Mouse (Mus musculus): ENCODE data around the gene Cyb5rl. TPM values are rescaled to one million over a fixed set of nuclear protein-coding genes. Genes with fewer than 3 reads are reported as not detected.

Gene Cyb5rl
- total RNA-seq, 1 experiment, result 9.3 TPM

DNA sequence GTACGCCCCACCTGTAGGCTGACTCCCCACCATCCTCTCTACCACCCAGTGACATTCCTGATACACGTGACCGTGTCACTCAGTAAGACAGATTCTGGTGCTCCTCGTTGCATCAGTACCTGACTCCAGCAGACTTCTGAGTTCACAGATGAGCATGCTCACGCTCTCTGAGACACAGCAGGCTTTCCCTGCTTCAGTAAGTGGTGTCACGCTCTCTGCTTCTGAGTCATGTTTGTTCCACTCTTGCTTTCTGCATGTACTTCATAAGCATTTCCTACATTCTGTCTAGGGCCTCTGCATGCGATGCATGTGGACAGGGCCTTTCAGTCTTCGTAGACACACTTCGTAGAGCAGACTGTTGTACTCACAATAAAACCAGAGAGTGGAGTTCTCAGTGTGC, 5.6 kb downstream of the Cyb5rl start:
- in situ Hi-C loops (cut with MboI; ENCODE audit: low sequenced_read_pairs in 2 of 2, unreplicated experiment in 2 of 2), result no loop called here
- DNase-seq (ENCODE audit: low read depth, low spot score), result no peak
- H3K9ac ChIP-seq (ENCODE audit: insufficient read depth, low read depth, low read length, poor library complexity, severe bottlenecking), result no peak overlapping the region

DNA sequence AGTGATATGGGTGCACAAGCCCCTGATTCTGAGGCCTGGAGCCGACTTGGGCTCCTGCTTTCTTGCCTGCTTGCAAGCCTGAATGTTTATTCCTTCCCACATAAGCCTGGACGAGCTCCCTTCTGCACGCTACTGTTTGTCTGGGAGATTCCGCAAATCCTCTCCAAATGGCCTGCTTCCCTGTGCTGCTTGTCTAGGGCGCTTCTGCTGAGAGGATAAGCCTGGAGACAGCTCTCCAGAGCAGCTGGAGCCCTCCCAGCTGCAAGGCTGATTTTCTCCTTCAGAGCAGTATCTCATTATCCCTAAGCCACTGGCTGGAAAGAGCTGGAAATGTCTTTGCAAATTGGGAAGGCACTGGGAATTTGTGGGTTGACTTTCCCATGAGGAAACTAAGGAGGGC, 8.7 kb downstream of the Cyb5rl start:
- DNase-seq (ENCODE audit: low read depth, low spot score), result no peak
- H3K27ac ChIP-seq (ENCODE audit: insufficient read depth, low read depth, low read length, poor library complexity, severe bottlenecking), result no peak overlapping the region
- TF ChIP-seq MAFK (IDR thresholded peaks at IDR 0.05; ENCODE audit: insufficient read depth, low read depth, low read length) (no peak), CHD2 (IDR thresholded peaks at IDR 0.05; ENCODE audit: low read depth, low read length) (no peak), ZNF384 (IDR thresholded peaks at IDR 0.05; ENCODE audit: low read depth, low read length) (no peak), ZC3H11A (IDR thresholded peaks at IDR 0.05; ENCODE audit: borderline replicate concordance, low read depth, low read length) (no peak), HCFC1 (IDR thresholded peaks at IDR 0.05; ENCODE audit: borderline replicate concordance, insufficient read depth, low read length) (no peak)
- H3K4me1 ChIP-seq (ENCODE audit: control insufficient read depth in 2 of 2, insufficient read depth in 2 of 2, low read length in 2 of 2, poor library complexity in 1 of 2), result no peaks in the 10 kb centered on the region
- H3K9me3 ChIP-seq (ENCODE audit: control insufficient read depth, insufficient read depth, low read depth, low read length), result no peaks in the 10 kb centered on the region
- in situ Hi-C loops (cut with MboI; ENCODE audit: low sequenced_read_pairs in 2 of 2, unreplicated experiment in 2 of 2), result no loop called here
- no peak overlapping the region for H3K9ac ChIP-seq (ENCODE audit: insufficient read depth, low read depth, low read length, poor library complexity, severe bottlenecking)
- no peaks in the 10 kb centered on the region for H3K36me3 ChIP-seq (ENCODE audit: control insufficient read depth, insufficient read depth, low read length, poor library complexity, severe bottlenecking)
- no peak overlapping the region for H3K4me3 ChIP-seq (ENCODE audit: insufficient read depth in 1 of 2, low read depth in 1 of 2, low read length in 2 of 2, poor library complexity in 1 of 2, severe bottlenecking in 1 of 2)

More for the DNA sequence above, 5.6 kb downstream of the Cyb5rl start:
- no peaks in the 10 kb centered on the region for H3K9me3 ChIP-seq (ENCODE audit: control insufficient read depth, insufficient read depth, low read depth, low read length)
- peaks cover 0 to under 1% of the 10 kb centered on the region in 2 experiments; a peak in 1 of 4 replicates for H3K4me1 ChIP-seq (ENCODE audit: control insufficient read depth in 2 of 2, insufficient read depth in 2 of 2, low read length in 2 of 2, poor library complexity in 1 of 2)
- no peaks in the 10 kb centered on the region for H3K36me3 ChIP-seq (ENCODE audit: control insufficient read depth, insufficient read depth, low read length, poor library complexity, severe bottlenecking)
- TF ChIP-seq ZNF384 (IDR thresholded peaks at IDR 0.05; ENCODE audit: low read depth, low read length) (no peak), MAFK (IDR thresholded peaks at IDR 0.05; ENCODE audit: insufficient read depth, low read depth, low read length) (no peak), CHD2 (IDR thresholded peaks at IDR 0.05; ENCODE audit: low read depth, low read length) (no peak), ZC3H11A (IDR thresholded peaks at IDR 0.05; ENCODE audit: borderline replicate concordance, low read depth, low read length) (no peak), HCFC1 (IDR thresholded peaks at IDR 0.05; ENCODE audit: borderline replicate concordance, insufficient read depth, low read length) (no peak)
- H3K27ac ChIP-seq (ENCODE audit: insufficient read depth, low read depth, low read length, poor library complexity, severe bottlenecking), result no peak overlapping the region
- H3K4me3 ChIP-seq (ENCODE audit: insufficient read depth in 1 of 2, low read depth in 1 of 2, low read length in 2 of 2, poor library complexity in 1 of 2, severe bottlenecking in 1 of 2), result no peak overlapping the region

DNA sequence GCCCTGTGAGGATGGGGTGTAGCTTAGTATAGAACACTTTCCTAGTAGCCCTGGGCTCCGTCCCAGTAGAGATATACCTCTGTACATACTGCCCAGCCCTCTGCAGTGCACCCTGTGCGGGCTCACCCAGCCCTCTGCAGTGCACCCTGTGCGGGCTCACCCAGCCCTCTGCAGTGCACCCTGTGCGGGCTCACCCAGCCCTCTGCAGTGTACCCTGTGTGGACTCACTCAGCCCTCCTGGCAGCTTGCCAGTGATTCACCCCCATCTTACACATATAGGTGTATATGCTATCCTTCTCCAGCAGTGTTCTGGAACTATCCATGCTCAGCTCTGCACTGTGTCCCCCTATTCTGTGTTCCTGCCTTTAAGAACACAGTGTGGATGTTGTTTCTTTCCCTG, 12.1 kb downstream of the Cyb5rl start:
- in situ Hi-C loops (cut with MboI; ENCODE audit: low sequenced_read_pairs in 2 of 2, unreplicated experiment in 2 of 2), result no loop called here

DNA sequence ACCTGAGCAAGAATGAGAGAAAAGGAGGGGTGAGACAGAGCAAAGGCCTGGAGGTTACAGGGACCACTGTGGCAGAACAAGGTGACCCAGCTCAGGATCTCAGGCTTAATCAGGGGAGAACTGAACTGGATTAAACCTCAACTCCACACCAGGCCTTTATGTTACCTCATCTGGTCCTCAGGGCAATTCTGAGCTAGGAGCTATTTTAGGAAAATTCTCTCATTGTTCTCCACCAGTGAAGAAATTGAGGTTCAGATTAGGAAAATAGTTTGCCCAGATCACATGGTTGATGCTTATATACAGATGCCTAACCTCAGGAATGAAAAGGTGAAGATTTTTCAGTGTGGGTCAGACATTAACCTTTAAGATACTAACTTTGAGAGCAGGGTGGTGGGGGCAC, 12.9 kb downstream of the Cyb5rl start:
- in situ Hi-C loops (cut with MboI; ENCODE audit: low sequenced_read_pairs in 2 of 2, unreplicated experiment in 2 of 2), result no loop called here
- Histone ChIP-seq H3K4me1 (ENCODE audit: control insufficient read depth in 2 of 2, insufficient read depth in 2 of 2, low read length in 2 of 2, poor library complexity in 1 of 2) (no peaks in the 10 kb centered on the region; a peak in 1 of 4 replicates), H3K36me3 (ENCODE audit: control insufficient read depth, insufficient read depth, low read length, poor library complexity, severe bottlenecking) (no peaks in the 10 kb centered on the region), H3K9ac (ENCODE audit: insufficient read depth, low read depth, low read length, poor library complexity, severe bottlenecking) (no peak overlapping the region), H3K9me3 (ENCODE audit: control insufficient read depth, insufficient read depth, low read depth, low read length) (no peaks in the 10 kb centered on the region), H3K27ac (ENCODE audit: insufficient read depth, low read depth, low read length, poor library complexity, severe bottlenecking) (no peak overlapping the region), H3K4me3 (ENCODE audit: insufficient read depth in 1 of 2, low read depth in 1 of 2, low read length in 2 of 2, poor library complexity in 1 of 2, severe bottlenecking in 1 of 2) (no peak overlapping the region)
- no peak for DNase-seq (ENCODE audit: low read depth, low spot score)
- TF ChIP-seq ZNF384 (IDR thresholded peaks at IDR 0.05; ENCODE audit: low read depth, low read length), result no peak
- no peak for TF ChIP-seq ZC3H11A (IDR thresholded peaks at IDR 0.05; ENCODE audit: borderline replicate concordance, low read depth, low read length)
- TF ChIP-seq MAFK (IDR thresholded peaks at IDR 0.05; ENCODE audit: insufficient read depth, low read depth, low read length), result no peak
- no peak for TF ChIP-seq CHD2 (IDR thresholded peaks at IDR 0.05; ENCODE audit: low read depth, low read length)

More for the DNA sequence above, 12.1 kb downstream of the Cyb5rl start:
- Histone ChIP-seq H3K9me3 (ENCODE audit: control insufficient read depth, insufficient read depth, low read depth, low read length) (no peaks in the 10 kb centered on the region), H3K4me3 (ENCODE audit: insufficient read depth in 1 of 2, low read depth in 1 of 2, low read length in 2 of 2, poor library complexity in 1 of 2, severe bottlenecking in 1 of 2) (no peak overlapping the region), H3K27ac (ENCODE audit: insufficient read depth, low read depth, low read length, poor library complexity, severe bottlenecking) (no peak overlapping the region), H3K9ac (ENCODE audit: insufficient read depth, low read depth, low read length, poor library complexity, severe bottlenecking) (no peak overlapping the region), H3K36me3 (ENCODE audit: control insufficient read depth, insufficient read depth, low read length, poor library complexity, severe bottlenecking) (no peaks in the 10 kb centered on the region), H3K4me1 (ENCODE audit: control insufficient read depth in 2 of 2, insufficient read depth in 2 of 2, low read length in 2 of 2, poor library complexity in 1 of 2) (no peaks in the 10 kb centered on the region)
- no peak for DNase-seq (ENCODE audit: low read depth, low spot score)
- TF ChIP-seq HCFC1 (IDR thresholded peaks at IDR 0.05; ENCODE audit: borderline replicate concordance, insufficient read depth, low read length), result no peak
- TF ChIP-seq CHD2 (IDR thresholded peaks at IDR 0.05; ENCODE audit: low read depth, low read length), result no peak
- TF ChIP-seq ZC3H11A (IDR thresholded peaks at IDR 0.05; ENCODE audit: borderline replicate concordance, low read depth, low read length), result no peak
- TF ChIP-seq ZNF384 (IDR thresholded peaks at IDR 0.05; ENCODE audit: low read depth, low read length), result no peak
- TF ChIP-seq MAFK (IDR thresholded peaks at IDR 0.05; ENCODE audit: insufficient read depth, low read depth, low read length), result no peak

DNA sequence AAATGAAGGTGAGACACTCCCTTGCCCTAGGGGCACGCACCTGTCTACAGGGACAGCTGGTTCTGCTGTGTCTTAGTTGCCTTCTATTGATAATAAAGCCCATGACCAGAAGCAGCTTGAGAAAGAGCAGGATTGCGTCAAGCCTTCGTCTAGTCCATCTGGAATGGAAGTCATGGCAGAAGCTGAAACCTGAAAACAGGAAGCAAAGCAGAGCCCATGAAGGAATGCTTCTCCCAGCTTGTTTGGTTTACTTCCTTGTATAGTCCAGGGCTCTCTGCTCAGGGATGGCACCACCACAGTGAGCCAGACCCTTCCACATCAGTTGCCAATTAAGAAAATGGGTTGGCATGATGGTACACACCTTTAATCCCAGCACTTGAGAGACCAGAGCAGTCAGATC, 15.4 kb downstream of the Cyb5rl start:
- no peaks in the 10 kb centered on the region for H3K36me3 ChIP-seq (ENCODE audit: control insufficient read depth, insufficient read depth, low read length, poor library complexity, severe bottlenecking)
- DNase-seq (ENCODE audit: low read depth, low spot score), result no peak
- H3K9me3 ChIP-seq (ENCODE audit: control insufficient read depth, insufficient read depth, low read depth, low read length), result no peaks in the 10 kb centered on the region
- H3K4me1 ChIP-seq (ENCODE audit: control insufficient read depth in 2 of 2, insufficient read depth in 2 of 2, low read length in 2 of 2, poor library complexity in 1 of 2), result peaks cover 0 to 2% of the 10 kb centered on the region in 2 experiments; a peak in 1 of 4 replicates
- H3K4me3 ChIP-seq (ENCODE audit: insufficient read depth in 1 of 2, low read depth in 1 of 2, low read length in 2 of 2, poor library complexity in 1 of 2, severe bottlenecking in 1 of 2), result no peak overlapping the region
- in situ Hi-C loops (cut with MboI; ENCODE audit: low sequenced_read_pairs in 2 of 2, unreplicated experiment in 2 of 2), result no loop called here
- no peak overlapping the region for H3K9ac ChIP-seq (ENCODE audit: insufficient read depth, low read depth, low read length, poor library complexity, severe bottlenecking)
- no peak overlapping the region for H3K27ac ChIP-seq (ENCODE audit: insufficient read depth, low read depth, low read length, poor library complexity, severe bottlenecking)
- no peak for TF ChIP-seq MAFK (IDR thresholded peaks at IDR 0.05; ENCODE audit: insufficient read depth, low read depth, low read length)
- no peak for TF ChIP-seq ZC3H11A (IDR thresholded peaks at IDR 0.05; ENCODE audit: borderline replicate concordance, low read depth, low read length)
- no peak for TF ChIP-seq HCFC1 (IDR thresholded peaks at IDR 0.05; ENCODE audit: borderline replicate concordance, insufficient read depth, low read length)
- no peak for TF ChIP-seq CHD2 (IDR thresholded peaks at IDR 0.05; ENCODE audit: low read depth, low read length)
- no peak for TF ChIP-seq ZNF384 (IDR thresholded peaks at IDR 0.05; ENCODE audit: low read depth, low read length)

All from ES-E14 (cell line).